Mouse (Mus musculus) testis, adult 2 months (tissue): Measurements from ENCODE around the gene Atn1. TPM values are rescaled to one million over a fixed set of nuclear protein-coding genes. Genes with fewer than 3 reads are reported as not detected.

Source experiments
- H3K27ac ChIP-seq: fragments of 200-500 bp; 2 replicates; pipeline ENCODE4 v1.5.1; 2012; ENCODE audit warnings: low read depth, low read length; ENCODE audit not compliant: control insufficient read depth, insufficient read depth
- H3K27me3 ChIP-seq: fragments of 200-500 bp; 2 replicates; pipeline ENCODE4 v1.6.1; 2012; ENCODE audit warnings: mild to moderate bottlenecking, low read length, moderate library complexity; ENCODE audit not compliant: control insufficient read depth, insufficient read depth
- H3K36me3 ChIP-seq: fragments of 200-500 bp; 2 replicates; pipeline ENCODE4 v1.6.1; 2012; ENCODE audit warnings: mild to moderate bottlenecking, low read length; ENCODE audit not compliant: control insufficient read depth, insufficient read depth
- H3K4me1 ChIP-seq: fragments of 200-500 bp; 2 replicates; pipeline ENCODE4 v1.6.1; 2012; ENCODE audit warnings: low read length; ENCODE audit not compliant: control insufficient read depth, insufficient read depth
- H3K4me3 ChIP-seq: fragments of 200-500 bp; 2 replicates; pipeline ENCODE4 v1.5.1; 2012; ENCODE audit warnings: low read depth, mild to moderate bottlenecking, low read length, moderate library complexity, mixed read lengths; ENCODE audit not compliant: control insufficient read depth
- CTCF ChIP-seq: fragments of 200-500 bp; IDR thresholded peaks from 2 replicates; pipeline ENCODE4 v1.5.1; 2012; ENCODE audit warnings: low read depth, mild to moderate bottlenecking, inconsistent platforms, low read length, moderate library complexity; ENCODE audit not compliant: control insufficient read depth, insufficient read depth, insufficient replicate concordance
- POLR2A ChIP-seq: fragments of 200-500 bp; IDR thresholded peaks from 2 replicates; pipeline ENCODE4 v1.6.1; 2012; ENCODE audit warnings: low read depth, mild to moderate bottlenecking, inconsistent platforms, low read length, moderate library complexity; ENCODE audit not compliant: control insufficient read depth
- polyA plus RNA-seq: library from polyadenylated mRNA; depleted of rRNA; stranded (reverse); fragments of >200 nt; gene quantifications from 2 replicates; pipeline ENCODE4 v1.2.3, GENCODE M21; 2012

Gene Atn1
- polyA plus RNA-seq, 1 experiment: 76.1 TPM

DNA sequence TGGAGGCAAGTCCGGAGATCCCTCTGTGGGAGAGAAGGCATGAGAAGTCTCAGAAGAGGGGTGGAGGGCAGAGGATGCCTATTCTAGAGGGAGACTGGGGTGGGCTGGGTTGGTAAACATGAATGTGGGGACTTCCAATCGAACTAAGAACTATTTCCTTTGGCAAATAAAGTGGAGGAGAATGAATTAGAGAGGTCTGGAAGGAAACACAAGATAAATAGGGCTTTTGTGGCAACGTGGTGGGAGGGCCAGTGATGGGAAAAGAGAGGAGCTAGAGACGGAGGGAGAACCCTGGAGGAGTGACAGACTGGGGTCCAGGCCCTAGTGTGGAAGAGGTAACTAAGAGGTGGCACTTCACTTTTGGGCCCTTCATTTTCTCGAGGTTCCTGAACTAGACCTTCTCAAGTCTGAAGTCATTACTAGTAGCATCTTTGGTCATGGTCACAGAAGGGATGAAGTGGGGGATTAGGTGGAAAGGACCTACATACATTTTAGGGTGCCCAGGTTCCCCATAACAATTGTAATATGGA, 1.1 kb upstream of the Atn1 start:
- H3K36me3 ChIP-seq: no peaks in the 10 kb centered on the region
- H3K27me3 ChIP-seq: no peaks in the 10 kb centered on the region; the same call in 1 of the 2 replicates
- H3K27ac ChIP-seq: peak overlapping the region; percentile 68
- H3K4me3 ChIP-seq: no peak overlapping the region; the same call in 1 of the 2 replicates
- peaks cover 11% of the 10 kb centered on the region for H3K4me1 ChIP-seq
- TF ChIP-seq POLR2A: no peak
- TF ChIP-seq CTCF: no peak

GRCm38 (mm10) chr6:124756652-124757350, 477 bp upstream of the Atn1 start:
- TF ChIP-seq POLR2A: no peak
- TF ChIP-seq CTCF: no peak
- Histone ChIP-seq H3K27me3 (no peaks in the 10 kb centered on the region; the same call in 1 of the 2 replicates), H3K27ac (peak overlapping the region; percentile 68), H3K4me3 (peak overlapping the region; percentile 88), H3K36me3 (no peaks in the 10 kb centered on the region), H3K4me1 (peaks cover 10% of the 10 kb centered on the region)

DNA sequence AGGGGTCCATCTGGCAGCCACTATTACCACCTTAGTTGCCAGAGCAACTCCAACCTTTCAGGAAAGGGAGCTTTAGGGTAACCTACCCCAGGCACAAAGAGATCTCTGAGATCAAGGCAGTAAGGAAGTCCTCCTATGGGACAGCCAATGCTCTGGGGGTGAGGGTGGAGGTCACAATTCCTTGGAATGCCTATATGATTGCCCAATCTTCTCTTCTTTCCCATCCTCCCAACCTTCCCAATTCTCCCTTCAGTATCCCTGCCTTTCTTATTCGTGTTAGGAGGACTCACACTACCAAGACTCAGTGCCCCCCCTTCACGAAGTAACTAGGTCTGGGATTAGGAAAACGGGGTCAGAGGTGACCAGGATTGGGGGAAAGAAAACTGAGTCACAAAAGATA, 1.0 kb downstream of the Atn1 start:
- H3K4me1 ChIP-seq: peaks cover 10% of the 10 kb centered on the region
- peak overlapping the region; percentile 83 for H3K4me3 ChIP-seq
- TF ChIP-seq CTCF (no peak), POLR2A (no peak)
- H3K27ac ChIP-seq: no peak overlapping the region
- no peaks in the 10 kb centered on the region for H3K36me3 ChIP-seq
- H3K27me3 ChIP-seq: no peaks in the 10 kb centered on the region; the same call in 1 of the 2 replicates

DNA sequence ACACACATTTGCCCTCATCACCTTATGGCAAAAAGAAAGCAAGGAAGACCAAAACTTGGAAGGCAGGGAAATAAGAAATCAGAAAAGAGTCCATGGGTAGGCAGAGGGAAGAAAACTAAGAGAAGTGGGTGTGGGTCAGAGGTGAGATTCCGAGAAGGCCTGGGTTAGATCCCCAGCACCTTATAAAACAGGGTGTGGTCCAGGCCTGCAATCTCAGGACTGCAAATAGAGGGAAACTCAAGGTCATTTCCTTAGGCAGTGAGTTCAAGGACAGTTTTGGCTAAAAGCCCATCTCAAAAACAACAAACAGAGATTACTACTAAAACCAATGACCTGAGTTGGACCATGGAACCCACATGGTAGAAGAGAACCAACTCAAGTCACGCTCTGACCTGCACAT, 2.5 kb downstream of the Atn1 start:
- H3K36me3 ChIP-seq: no peaks in the 10 kb centered on the region
- H3K27ac ChIP-seq: no peak overlapping the region
- no peak for TF ChIP-seq CTCF
- no peak for TF ChIP-seq POLR2A
- no peak overlapping the region for H3K4me3 ChIP-seq
- H3K27me3 ChIP-seq: no peaks in the 10 kb centered on the region; the same call in 1 of the 2 replicates
- H3K4me1 ChIP-seq: peaks cover 10% of the 10 kb centered on the region

GRCm38 (mm10) chr6:124750405-124750804, 5.9 kb downstream of the Atn1 start:
- Histone ChIP-seq H3K4me1 (peaks cover 12% of the 10 kb centered on the region), H3K4me3 (no peak overlapping the region), H3K27me3 (no peaks in the 10 kb centered on the region), H3K27ac (no peak overlapping the region), H3K36me3 (no peaks in the 10 kb centered on the region)
- no peak for TF ChIP-seq POLR2A
- TF ChIP-seq CTCF: no peak

- TF ChIP-seq CTCF (no peak), POLR2A (no peak)
- H3K36me3 ChIP-seq: no peaks in the 10 kb centered on the region
- no peaks in the 10 kb centered on the region for H3K27me3 ChIP-seq
- H3K27ac ChIP-seq: no peak overlapping the region
- H3K4me1 ChIP-seq: peaks cover 18% of the 10 kb centered on the region
- no peak overlapping the region for H3K4me3 ChIP-seq
Observed at GRCm38 (mm10) chr6:124746654-124747632, 9.4 kb downstream of the Atn1 start.

DNA sequence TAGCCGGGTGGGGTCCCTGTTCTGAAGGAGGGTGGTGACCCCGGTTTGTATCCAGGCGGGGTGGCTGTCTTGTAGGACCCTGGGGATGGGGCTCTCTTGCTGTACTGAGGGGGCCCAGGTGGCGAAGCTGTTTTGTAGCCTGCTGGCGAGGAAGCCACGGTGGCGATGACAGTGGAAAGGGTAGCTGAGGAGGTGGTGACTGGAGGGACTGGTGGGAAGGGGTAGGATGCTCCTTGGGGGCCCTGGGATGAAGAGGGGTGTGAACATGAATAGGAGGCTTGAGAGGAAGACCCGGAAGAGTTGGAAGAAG, 10.1 kb downstream of the Atn1 start:
- H3K27me3 ChIP-seq: no peaks in the 10 kb centered on the region
- peak overlapping the region; percentile 85 for H3K4me3 ChIP-seq
- H3K4me1 ChIP-seq: peaks cover 20% of the 10 kb centered on the region
- no peaks in the 10 kb centered on the region for H3K36me3 ChIP-seq
- H3K27ac ChIP-seq: no peak overlapping the region
- TF ChIP-seq CTCF (no peak), POLR2A (no peak)
